Mouse (Mus musculus) retina, embryonic 14.5 days (tissue): ENCODE measurements around the gene Mapkbp1.

Experiments
- DNase-seq: peaks from one replicate; pipeline ENCODE4 v3.0.0-alpha.2; 2015; ENCODE audit warnings: low spot score

Gene Mapkbp1

GRCm38 (mm10) chr2:119972537-119972879, at the start of gene Mapkbp1:
Gene Mapkbp1, plus strand, starts transcription at chr2:119972699.
- DNase-seq: no peak

- peak; percentile 81 for DNase-seq
These were observed 1.9 kb upstream of the Mapkbp1 start for GRCm38 (mm10) chr2:119970571-119970970.

- DNase-seq: no peak
These were observed 1.2 kb upstream of the Mapkbp1 start for GRCm38 (mm10) chr2:119971316-119971715.

- peak; percentile 97 for DNase-seq
These were observed 512 bp upstream of the Mapkbp1 start for GRCm38 (mm10) chr2:119971837-119972536.

- DNase-seq: no peak
These were observed 8.0 kb downstream of the Mapkbp1 start for GRCm38 (mm10) chr2:119980343-119980986.

- DNase-seq: no peak
These were observed 9.1 kb downstream of the Mapkbp1 start for GRCm38 (mm10) chr2:119981631-119982030.

- DNase-seq: no peak
These were observed 13.4 kb downstream of the Mapkbp1 start for GRCm38 (mm10) chr2:119985871-119986270.

- no peak for DNase-seq
These were observed 13.9 kb downstream of the Mapkbp1 start for GRCm38 (mm10) chr2:119986369-119986768.

- DNase-seq: no peak
These were observed 14.9 kb downstream of the Mapkbp1 start for GRCm38 (mm10) chr2:119987441-119987840.

- DNase-seq: no peak
These were observed 16.5 kb downstream of the Mapkbp1 start for GRCm38 (mm10) chr2:119988952-119989351.

GRCm38 (mm10) chr2:119990881-119991280, 18.4 kb downstream of the Mapkbp1 start:
- no peak for DNase-seq

- no peak for DNase-seq
These were observed 19.9 kb downstream of the Mapkbp1 start for GRCm38 (mm10) chr2:119992349-119992748.

- no peak for DNase-seq
These were observed 21.0 kb downstream of the Mapkbp1 start for GRCm38 (mm10) chr2:119993515-119993914.

GRCm38 (mm10) chr2:119994839-119995238, 22.3 kb downstream of the Mapkbp1 start:
- DNase-seq: no peak

- DNase-seq: no peak
These were observed 23.1 kb downstream of the Mapkbp1 start for GRCm38 (mm10) chr2:119995391-119996281.

- no peak for DNase-seq
These were observed 24.9 kb downstream of the Mapkbp1 start for GRCm38 (mm10) chr2:119997354-119997753.

GRCm38 (mm10) chr2:119999731-120000130, 27.2 kb downstream of the Mapkbp1 start:
- no peak for DNase-seq

- DNase-seq: no peak
These were observed 28.5 kb downstream of the Mapkbp1 start for GRCm38 (mm10) chr2:120000882-120001584.

GRCm38 (mm10) chr2:120001956-120002355, 29.5 kb downstream of the Mapkbp1 start:
- no peak for DNase-seq

GRCm38 (mm10) chr2:120003970-120004369, 31.5 kb downstream of the Mapkbp1 start:
- DNase-seq: no peak

- DNase-seq: no peak
These were observed 34.2 kb downstream of the Mapkbp1 start for GRCm38 (mm10) chr2:120006696-120007095.

- no peak for DNase-seq
These were observed 35.2 kb downstream of the Mapkbp1 start for GRCm38 (mm10) chr2:120007680-120008210.
